Mouse (Mus musculus): Measurements from ENCODE around the gene Lrrc43. TPM values are rescaled to one million over a fixed set of nuclear protein-coding genes. Genes with fewer than 3 reads are reported as not detected.

The Lrrc43 gene
- not detected in 2 replicates for polyA plus RNA-seq (2015; fragmentation: Nextera tagmentation; extraction: Ambion mirVana)

GRCm38 (mm10) chr5:123489112-123489785 is at the start of gene Lrrc43, which contains the start of gene Il31:
Lrrc43 (plus strand) TSS chr5:123489305.
Il31 (minus strand) TSS chr5:123489489.
- Histone ChIP-seq H3K36me3 (no peaks in the 10 kb centered on the region), H3K27ac (no peak within 1 kb of the TSS), H3K4me1 (peaks cover 7% of the 10 kb centered on the region), H3K9me3 (no peaks in the 10 kb centered on the region), H3K4me3 (no peak within 1 kb of the TSS), H3K27me3 (no peaks in the 10 kb centered on the region), H3K9ac (no peak within 1 kb of the TSS), H3K4me2 (peak within 1 kb of the TSS; percentile 29; the same call in 1 of the 2 replicates)
- WGBS = 8% methylated on average over 25 of the region's 25 CpGs
- ATAC-seq (ENCODE audit: insufficient number of reproducible peaks, low FRiP score, low TSS enrichment, low read depth) = no peak; the same call in 1 of the 2 replicates

- Histone ChIP-seq H3K4me2 (no peak overlapping the region), H3K36me3 (peaks cover 33% of the 10 kb centered on the region), H3K4me3 (no peak overlapping the region), H3K9me3 (no peaks in the 10 kb centered on the region), H3K4me1 (peaks cover 12% of the 10 kb centered on the region), H3K9ac (no peak overlapping the region), H3K27me3 (no peaks in the 10 kb centered on the region), H3K27ac (no peak overlapping the region)
- 87% methylated on average over 1 of the region's 1 CpGs for WGBS
- ATAC-seq (ENCODE audit: insufficient number of reproducible peaks, low FRiP score, low TSS enrichment, low read depth) = no peak
These were observed 49.8 kb upstream of the Lrrc43 start for GRCm38 (mm10) chr5:123439312-123439711.

- Histone ChIP-seq H3K36me3 (peaks cover 33% of the 10 kb centered on the region), H3K9ac (no peak overlapping the region), H3K4me1 (peaks cover 12% of the 10 kb centered on the region), H3K27me3 (no peaks in the 10 kb centered on the region), H3K4me3 (no peak overlapping the region), H3K9me3 (no peaks in the 10 kb centered on the region), H3K27ac (no peak overlapping the region), H3K4me2 (no peak overlapping the region)
- 84% methylated on average over 4 of the region's 4 CpGs for WGBS
- ATAC-seq (ENCODE audit: insufficient number of reproducible peaks, low FRiP score, low TSS enrichment, low read depth) = no peak
These were observed 49.2 kb upstream of the Lrrc43 start for GRCm38 (mm10) chr5:123439941-123440340.

GRCm38 (mm10) chr5:123440664-123441063 is 48.4 kb upstream of the Lrrc43 start:
- Histone ChIP-seq H3K4me3 (no peak overlapping the region), H3K9ac (no peak overlapping the region)
- WGBS = 61% methylated on average over 4 of the region's 4 CpGs

GRCm38 (mm10) chr5:123442283-123442682 is 46.8 kb upstream of the Lrrc43 start:
- WGBS = 85% methylated on average over 3 of the region's 3 CpGs
- Histone ChIP-seq H3K4me1 (no peaks in the 10 kb centered on the region), H3K27ac (no peak overlapping the region), H3K4me2 (no peak overlapping the region), H3K9ac (no peak overlapping the region), H3K27me3 (no peaks in the 10 kb centered on the region), H3K36me3 (peaks cover 54% of the 10 kb centered on the region), H3K4me3 (no peak overlapping the region), H3K9me3 (no peaks in the 10 kb centered on the region)
- ATAC-seq (ENCODE audit: insufficient number of reproducible peaks, low FRiP score, low TSS enrichment, low read depth) = no peak

More at GRCm38 (mm10) chr5:123440664-123441063, 48.4 kb upstream of the Lrrc43 start:
- ATAC-seq (ENCODE audit: insufficient number of reproducible peaks, low FRiP score, low TSS enrichment, low read depth) = no peak
- Histone ChIP-seq H3K4me2 (no peak overlapping the region), H3K9me3 (no peaks in the 10 kb centered on the region), H3K27ac (no peak overlapping the region), H3K4me1 (peaks cover 11% of the 10 kb centered on the region), H3K27me3 (no peaks in the 10 kb centered on the region), H3K36me3 (peaks cover 39% of the 10 kb centered on the region)

GRCm38 (mm10) chr5:123444069-123444468 is 45.0 kb upstream of the Lrrc43 start:
- no peak overlapping the region for H3K4me2 ChIP-seq
- 48% methylated on average over 4 of the region's 4 CpGs for WGBS
- no peak for ATAC-seq (ENCODE audit: insufficient number of reproducible peaks, low FRiP score, low TSS enrichment, low read depth)

GRCm38 (mm10) chr5:123444849-123445334 is 44.2 kb upstream of the Lrrc43 start:
- Histone ChIP-seq H3K4me3 (no peak overlapping the region), H3K4me1 (peaks cover 5% of the 10 kb centered on the region), H3K36me3 (peaks cover 65% of the 10 kb centered on the region), H3K27ac (no peak overlapping the region), H3K27me3 (no peaks in the 10 kb centered on the region), H3K4me2 (no peak overlapping the region), H3K9ac (no peak overlapping the region), H3K9me3 (no peaks in the 10 kb centered on the region)
- WGBS = 81% methylated on average over 5 of the region's 5 CpGs
- ATAC-seq (ENCODE audit: insufficient number of reproducible peaks, low FRiP score, low TSS enrichment, low read depth) = no peak

More at GRCm38 (mm10) chr5:123444069-123444468, 45.0 kb upstream of the Lrrc43 start:
- no peaks in the 10 kb centered on the region for H3K27me3 ChIP-seq
- no peaks in the 10 kb centered on the region for H3K4me1 ChIP-seq
- peaks cover 58% of the 10 kb centered on the region for H3K36me3 ChIP-seq
- no peak overlapping the region for H3K27ac ChIP-seq
- H3K9ac ChIP-seq = no peak overlapping the region
- no peaks in the 10 kb centered on the region for H3K9me3 ChIP-seq
- no peak overlapping the region for H3K4me3 ChIP-seq

GRCm38 (mm10) chr5:123451886-123452285 is 37.2 kb upstream of the Lrrc43 start:
- Histone ChIP-seq H3K36me3 (peaks cover 81% of the 10 kb centered on the region), H3K4me3 (no peak overlapping the region), H3K27ac (no peak overlapping the region), H3K9me3 (no peaks in the 10 kb centered on the region), H3K4me2 (no peak overlapping the region), H3K9ac (no peak overlapping the region), H3K27me3 (no peaks in the 10 kb centered on the region), H3K4me1 (peaks cover 5% of the 10 kb centered on the region)
- ATAC-seq (ENCODE audit: insufficient number of reproducible peaks, low FRiP score, low TSS enrichment, low read depth) = no peak
- 89% methylated on average over 7 of the region's 7 CpGs for WGBS

- Histone ChIP-seq H3K4me3 (no peak overlapping the region), H3K27me3 (no peaks in the 10 kb centered on the region), H3K4me2 (no peak overlapping the region), H3K9me3 (no peaks in the 10 kb centered on the region), H3K9ac (no peak overlapping the region), H3K4me1 (no peaks in the 10 kb centered on the region), H3K27ac (no peak overlapping the region), H3K36me3 (peaks cover 4% of the 10 kb centered on the region)
- no peak for ATAC-seq (ENCODE audit: insufficient number of reproducible peaks, low FRiP score, low TSS enrichment, low read depth)
- WGBS = 67% methylated on average over 5 of the region's 5 CpGs
These were observed 27.7 kb upstream of the Lrrc43 start for GRCm38 (mm10) chr5:123461420-123461819.

- Histone ChIP-seq H3K4me1 (no peaks in the 10 kb centered on the region), H3K9ac (no peak overlapping the region), H3K4me3 (no peak overlapping the region), H3K9me3 (no peaks in the 10 kb centered on the region), H3K36me3 (no peaks in the 10 kb centered on the region), H3K27ac (no peak overlapping the region), H3K27me3 (no peaks in the 10 kb centered on the region), H3K4me2 (no peak overlapping the region)
- 69% methylated on average over 1 of the region's 1 CpGs for WGBS
- no peak for ATAC-seq (ENCODE audit: insufficient number of reproducible peaks, low FRiP score, low TSS enrichment, low read depth)
These were observed 24.5 kb upstream of the Lrrc43 start for GRCm38 (mm10) chr5:123464638-123465037.

- WGBS = 19% methylated on average over 10 of the region's 10 CpGs
- Histone ChIP-seq H3K9me3 (no peaks in the 10 kb centered on the region), H3K4me2 (peak overlapping the region; percentile 36), H3K9ac (no peak overlapping the region), H3K27ac (peak overlapping the region; percentile 17; the same call in 1 of the 2 replicates), H3K36me3 (no peaks in the 10 kb centered on the region), H3K4me1 (peaks cover 5% of the 10 kb centered on the region), H3K27me3 (no peaks in the 10 kb centered on the region), H3K4me3 (peak overlapping the region; percentile 7; the same call in 1 of the 2 replicates)
- no peak for ATAC-seq (ENCODE audit: insufficient number of reproducible peaks, low FRiP score, low TSS enrichment, low read depth)
These were observed 18.2 kb upstream of the Lrrc43 start for GRCm38 (mm10) chr5:123470784-123471400.

- Histone ChIP-seq H3K27me3 (no peaks in the 10 kb centered on the region), H3K4me2 (no peak overlapping the region), H3K4me3 (no peak overlapping the region), H3K36me3 (no peaks in the 10 kb centered on the region), H3K27ac (no peak overlapping the region), H3K9me3 (no peaks in the 10 kb centered on the region), H3K9ac (no peak overlapping the region), H3K4me1 (peaks cover 5% of the 10 kb centered on the region)
- WGBS = 81% methylated on average over 5 of the region's 5 CpGs
- no peak for ATAC-seq (ENCODE audit: insufficient number of reproducible peaks, low FRiP score, low TSS enrichment, low read depth)
These were observed 15.3 kb upstream of the Lrrc43 start for GRCm38 (mm10) chr5:123473817-123474216.
